Mouse (Mus musculus) gastrocnemius, adult 18-20 months (tissue): Measurements from ENCODE around the gene Slc38a8. TPM values are rescaled to one million over a fixed set of nuclear protein-coding genes. Genes with fewer than 3 reads are reported as not detected.
A peak's percentile ranks its signal among the peaks of the same experiment; 100 is the strongest.

Experiments used
- DNase-seq: peaks from one replicate; pipeline ENCODE4 v3.0.0; 2021; ENCODE audit warnings: low spot score
- total RNA-seq, 2 experiments: library from RNA; stranded (reverse); gene quantifications; 2 replicates each; pipeline ENCODE4 v1.2.3; 2021

The Slc38a8 gene
- total RNA-seq, 2 experiments from 2014 or later, result not detected

GRCm38 (mm10) chr8:119487093-119487492 lies 14.4 kb downstream of the Slc38a8 start:
- no peak for DNase-seq

GRCm38 (mm10) chr8:119484145-119484896 lies 17.2 kb downstream of the Slc38a8 start:
- no peak for DNase-seq

- DNase-seq, result no peak
Observed at GRCm38 (mm10) chr8:119478684-119479083, 22.8 kb downstream of the Slc38a8 start.

- no peak for DNase-seq
Observed at GRCm38 (mm10) chr8:119468091-119468490, 33.4 kb downstream of the Slc38a8 start.

- no peak for DNase-seq
Observed at GRCm38 (mm10) chr8:119466794-119467193, 34.7 kb downstream of the Slc38a8 start.

GRCm38 (mm10) chr8:119466105-119466504 lies 35.4 kb downstream of the Slc38a8 start:
- DNase-seq, result no peak

GRCm38 (mm10) chr8:119463709-119464108 lies 37.8 kb downstream of the Slc38a8 start:
- no peak for DNase-seq

- no peak for DNase-seq
Observed at GRCm38 (mm10) chr8:119461356-119461755, 40.1 kb downstream of the Slc38a8 start.

- DNase-seq, result no peak
Observed at GRCm38 (mm10) chr8:119459724-119460123, 41.8 kb downstream of the Slc38a8 start.

GRCm38 (mm10) chr8:119456045-119456444 lies 45.5 kb downstream of the Slc38a8 start:
- DNase-seq, result no peak

GRCm38 (mm10) chr8:119452919-119453318 lies 48.6 kb downstream of the Slc38a8 start:
- DNase-seq, result no peak

- DNase-seq, result no peak
Observed at GRCm38 (mm10) chr8:119451131-119451530, 50.4 kb downstream of the Slc38a8 start.

GRCm38 (mm10) chr8:119449627-119450026 lies 51.9 kb downstream of the Slc38a8 start:
- no peak for DNase-seq

GRCm38 (mm10) chr8:119447781-119448170 lies 53.7 kb downstream of the Slc38a8 start:
- DNase-seq, result no peak

GRCm38 (mm10) chr8:119446990-119447780 lies 54.3 kb downstream of the Slc38a8 start:
- no peak for DNase-seq

- DNase-seq, result peak; percentile 68
Observed at GRCm38 (mm10) chr8:119446211-119446989, 55.1 kb downstream of the Slc38a8 start, which contains the start of gene Necab2. Necab2 (plus strand) TSS chr8:119446719.

- DNase-seq, result no peak
Observed at GRCm38 (mm10) chr8:119442970-119443369, 58.5 kb downstream of the Slc38a8 start.

- DNase-seq, result no peak
Observed at GRCm38 (mm10) chr8:119442013-119442412, 59.5 kb downstream of the Slc38a8 start.

GRCm38 (mm10) chr8:119440952-119441270 lies 60.6 kb downstream of the Slc38a8 start:
- DNase-seq, result no peak

- DNase-seq, result peak; percentile 87
Observed at GRCm38 (mm10) chr8:119440250-119440951, 61.1 kb downstream of the Slc38a8 start.

- DNase-seq, result no peak
Observed at GRCm38 (mm10) chr8:119439893-119440249, 61.6 kb downstream of the Slc38a8 start.
